Mouse (Mus musculus): ENCODE data around the gene Msi2. TPM values are rescaled to one million over a fixed set of nuclear protein-coding genes. Genes with fewer than 3 reads are reported as not detected.

Msi2 gene
- total RNA-seq, 4 experiments from 2014 or later = 158 to 319 (median 228) TPM

DNA sequence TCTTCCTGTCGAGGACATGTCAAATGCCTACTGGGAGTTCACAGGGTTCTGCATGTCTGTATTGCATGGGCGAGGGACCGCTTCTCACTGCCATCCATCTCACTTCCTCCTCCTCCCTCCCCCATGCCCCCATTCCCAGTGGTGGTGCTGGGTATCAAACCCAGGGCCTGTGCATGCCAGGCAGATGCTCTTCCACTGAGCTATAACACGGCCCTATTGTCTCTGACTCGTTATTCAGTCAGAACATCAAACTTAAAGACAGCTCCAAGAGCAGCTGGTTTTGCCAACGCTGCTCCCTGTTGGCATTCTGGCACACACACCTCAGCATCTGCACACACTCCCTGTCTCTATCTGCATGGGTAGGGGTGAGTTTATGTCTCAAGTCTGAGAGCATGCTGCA, 317.0 kb downstream of the Msi2 start:
- DNase-seq = no peak

DNA sequence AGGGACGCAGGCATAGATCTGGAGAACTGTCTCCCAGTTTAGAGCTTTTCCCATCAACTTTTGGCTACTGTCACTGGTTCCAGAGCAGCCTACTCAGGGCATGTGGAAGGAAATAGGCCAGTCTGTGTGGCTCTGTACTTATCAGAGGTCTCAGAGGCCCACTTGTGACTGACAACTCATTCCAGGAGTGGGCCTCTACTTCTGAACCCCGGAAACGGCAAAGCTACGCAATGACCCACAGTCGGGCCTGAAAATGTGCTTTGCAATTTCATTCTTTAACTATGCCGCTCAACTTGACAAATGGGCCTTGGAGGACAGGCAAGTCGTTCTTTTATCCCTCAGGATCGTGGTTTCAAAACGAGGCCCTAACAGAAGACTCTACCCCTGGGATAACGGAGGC, 317.4 kb downstream of the Msi2 start:
- no peak for DNase-seq

DNA sequence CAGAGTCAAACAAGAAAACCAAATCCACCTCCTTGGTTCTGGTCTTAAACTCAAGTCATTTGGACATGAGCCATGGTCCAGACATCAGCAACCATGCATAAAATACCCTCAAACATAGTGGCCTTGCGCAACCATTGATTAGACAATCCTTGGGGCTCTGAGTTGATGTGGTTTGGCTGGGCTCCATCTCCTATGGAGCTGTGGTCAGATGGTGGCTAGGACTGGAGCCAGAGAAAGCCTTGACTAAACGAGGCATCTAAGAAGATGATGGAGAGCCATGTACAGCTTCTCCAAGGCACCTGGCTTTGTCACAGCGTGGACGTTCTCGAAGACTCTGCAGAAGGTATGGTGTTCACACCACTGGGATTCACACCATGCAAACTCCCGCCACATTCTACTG, 318.1 kb downstream of the Msi2 start:
- DNase-seq = peak; percentile 20

GRCm38 (mm10) chr11:88399431-88399830, 318.9 kb downstream of the Msi2 start:
- DNase-seq = no peak

DNA sequence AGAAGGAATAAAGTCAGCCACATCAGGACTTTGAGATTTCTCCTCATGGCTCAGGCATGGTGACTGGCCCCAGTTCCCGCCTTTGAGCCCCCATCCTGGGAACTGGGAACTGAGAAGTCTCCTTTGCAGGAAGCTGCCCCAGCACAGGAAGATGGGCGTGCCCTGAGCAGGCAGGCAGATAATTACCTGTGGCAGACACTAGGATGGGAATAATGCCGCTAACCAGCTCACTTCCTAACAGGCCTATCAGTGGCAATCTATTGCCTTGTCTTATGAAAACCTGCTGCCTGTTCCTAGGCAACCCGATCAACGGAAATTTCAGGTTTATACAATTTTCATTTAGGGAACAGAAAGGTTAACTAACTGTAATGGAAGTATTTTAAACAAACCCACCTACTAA, 319.3 kb downstream of the Msi2 start:
- DNase-seq = no peak

GRCm38 (mm10) chr11:88395076-88395990, 323.0 kb downstream of the Msi2 start:
- no peak for DNase-seq

GRCm38 (mm10) chr11:88394341-88395075, 323.8 kb downstream of the Msi2 start:
- no peak for DNase-seq

DNA sequence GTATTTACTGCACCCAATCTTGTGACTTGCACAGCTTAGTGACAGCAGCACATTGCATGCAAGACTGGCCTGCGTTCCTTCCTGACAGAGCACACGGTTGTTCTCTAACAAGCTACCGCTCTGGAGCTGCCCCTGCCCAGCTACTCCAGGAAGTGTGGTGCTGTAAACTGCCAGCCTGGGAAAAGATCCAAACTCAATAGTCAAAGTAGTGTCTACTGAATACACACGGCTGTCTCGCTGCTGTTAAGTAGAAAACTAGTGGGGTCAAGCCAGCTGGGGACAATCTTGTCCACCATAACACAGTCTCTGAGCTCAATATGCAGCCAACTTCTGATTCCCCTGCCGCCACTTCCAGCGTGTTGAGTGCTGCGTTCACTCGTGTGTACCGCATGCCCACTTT, 325.6 kb downstream of the Msi2 start:
- no peak for DNase-seq

DNA sequence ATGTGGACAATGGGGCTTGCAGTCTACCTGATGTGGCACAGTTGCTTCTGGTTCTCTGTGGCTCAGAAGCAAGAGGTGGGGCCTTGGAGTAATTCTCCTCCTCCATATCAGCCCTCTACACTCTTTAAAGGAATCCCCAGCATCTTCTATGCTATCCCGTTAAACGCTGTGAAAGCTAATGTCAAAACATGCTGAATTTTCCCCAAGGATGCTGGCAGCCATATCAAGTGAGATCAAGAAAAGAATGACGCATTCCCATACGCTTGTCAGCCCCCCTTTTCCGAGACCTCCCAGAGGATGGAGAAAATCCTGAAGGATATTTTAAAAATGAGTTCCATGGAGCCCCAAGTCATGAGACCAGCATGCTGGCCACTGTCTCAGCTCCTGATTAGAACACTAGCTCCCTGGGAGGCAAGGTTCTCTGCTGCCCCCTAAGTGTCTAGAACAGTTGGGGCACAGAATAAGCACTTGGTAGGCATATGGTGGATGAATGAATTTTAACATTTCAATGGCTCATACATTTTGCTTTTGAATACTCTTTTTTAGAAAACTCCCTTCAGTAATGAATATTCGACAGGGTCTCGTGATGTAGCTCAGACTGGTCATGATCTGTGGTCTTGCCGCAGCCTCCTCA, 327.0 kb downstream of the Msi2 start:
- no peak for DNase-seq

- no peak for DNase-seq
These were observed 328.8 kb downstream of the Msi2 start for GRCm38 (mm10) chr11:88389530-88389929.

DNA sequence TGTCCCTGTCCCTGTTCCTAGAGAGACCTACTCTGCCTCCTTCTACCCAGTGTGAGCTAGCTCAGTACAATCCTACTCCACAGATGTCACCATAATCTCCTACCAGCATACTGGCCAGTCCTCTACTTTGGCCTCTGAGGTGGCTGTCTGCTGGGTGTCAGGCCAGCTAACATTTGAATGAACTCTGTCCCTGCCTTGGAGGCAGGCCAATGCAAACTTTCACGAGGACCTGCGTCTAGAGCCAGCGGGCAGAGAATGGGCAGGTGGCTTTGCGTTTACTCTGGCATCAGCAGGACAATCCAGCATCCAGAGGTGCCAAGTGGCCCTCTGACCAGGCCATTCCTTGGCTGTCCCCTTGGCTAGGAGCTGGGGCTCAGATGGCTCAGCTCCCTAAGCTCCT, 331.4 kb downstream of the Msi2 start:
- DNase-seq = no peak

- no peak for DNase-seq
These were observed 335.9 kb downstream of the Msi2 start for GRCm38 (mm10) chr11:88382449-88382848.

DNA sequence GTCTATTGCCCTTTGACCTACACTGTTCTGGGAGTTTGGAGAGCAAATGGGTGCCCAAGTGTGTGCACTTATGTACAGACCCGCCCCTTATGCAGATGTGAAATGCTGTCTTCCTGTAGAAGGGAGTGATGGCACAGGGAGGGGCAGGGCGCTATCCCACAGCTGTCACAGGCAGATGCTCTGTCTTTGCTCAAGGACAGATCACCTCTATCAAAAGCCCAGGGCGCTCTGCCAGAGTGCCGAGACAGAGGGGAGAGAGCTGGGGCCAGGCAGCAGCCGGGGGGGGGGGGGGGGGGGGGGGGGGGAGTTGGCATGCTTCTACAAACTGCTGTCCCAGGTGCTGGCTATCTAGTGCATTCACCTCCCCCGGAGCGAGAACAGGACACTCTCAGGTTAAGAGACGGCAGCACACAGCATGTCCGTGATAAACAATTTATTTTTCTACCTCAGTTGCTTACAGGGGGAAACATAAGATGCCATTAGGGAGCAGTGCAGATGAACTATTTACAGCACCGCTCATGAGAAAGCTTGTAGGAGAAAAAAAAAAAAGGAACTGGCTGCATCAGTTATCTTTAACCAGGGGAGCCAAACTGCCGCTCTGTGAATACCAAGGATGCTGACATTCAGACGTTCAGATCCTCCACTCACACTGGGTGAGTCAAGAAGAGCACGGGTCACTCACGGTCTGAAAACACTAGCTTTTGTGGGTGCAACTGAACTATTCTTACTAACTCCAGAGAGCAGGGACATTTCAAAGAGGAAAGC, 337.0 kb downstream of the Msi2 start:
- DNase-seq = no peak

DNA sequence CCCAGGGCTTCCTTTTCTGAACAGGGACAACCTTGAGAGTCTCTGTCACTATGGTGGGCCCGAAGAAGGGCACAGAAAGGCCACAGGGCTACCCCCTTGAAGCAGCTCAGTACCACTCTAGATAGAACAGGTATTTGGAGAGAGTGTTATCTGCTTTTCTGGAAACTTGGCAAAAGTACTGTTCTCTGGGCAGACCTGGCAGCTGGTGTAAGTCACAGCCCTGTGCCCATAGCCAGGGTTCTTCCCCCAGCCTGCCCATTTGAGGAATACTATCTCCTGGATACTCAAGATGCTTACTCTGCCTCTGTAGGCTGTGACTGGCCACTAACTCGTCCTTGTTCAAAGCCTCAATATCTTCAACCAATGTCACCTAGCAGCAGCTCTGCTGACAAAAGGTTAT, 338.7 kb downstream of the Msi2 start:
- no peak for DNase-seq

DNA sequence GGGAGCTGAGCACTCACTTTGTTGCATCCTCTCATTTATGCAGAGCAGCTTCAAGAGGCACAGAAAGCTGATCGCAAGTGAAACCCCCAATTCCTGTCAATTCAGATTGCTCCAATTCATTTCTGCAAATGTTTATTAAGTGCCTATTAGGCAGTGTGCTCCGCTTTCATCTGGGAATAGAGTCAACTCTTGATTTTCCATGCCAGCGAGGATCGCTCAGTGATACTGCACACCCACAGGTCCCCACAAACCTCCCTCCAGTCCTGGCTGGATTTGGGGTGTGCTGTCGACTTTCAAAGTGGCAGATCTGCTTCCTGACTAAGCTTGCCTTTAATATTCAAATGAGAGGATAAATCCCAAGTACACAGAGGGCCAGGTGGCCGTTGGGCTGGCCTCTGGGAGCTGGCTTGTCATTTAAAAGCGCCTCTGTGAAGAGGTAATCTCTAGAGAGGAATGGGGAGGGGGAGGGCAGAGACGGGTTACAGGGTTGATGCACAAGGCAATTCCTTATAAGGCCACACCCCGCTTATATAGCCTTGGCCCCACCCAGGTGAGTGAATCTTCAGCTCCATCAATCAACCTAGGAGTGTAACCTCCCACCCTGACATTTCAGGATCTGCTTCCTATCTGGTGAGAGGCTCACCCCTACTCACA, 339.5 kb downstream of the Msi2 start:
- DNase-seq = no peak

DNA sequence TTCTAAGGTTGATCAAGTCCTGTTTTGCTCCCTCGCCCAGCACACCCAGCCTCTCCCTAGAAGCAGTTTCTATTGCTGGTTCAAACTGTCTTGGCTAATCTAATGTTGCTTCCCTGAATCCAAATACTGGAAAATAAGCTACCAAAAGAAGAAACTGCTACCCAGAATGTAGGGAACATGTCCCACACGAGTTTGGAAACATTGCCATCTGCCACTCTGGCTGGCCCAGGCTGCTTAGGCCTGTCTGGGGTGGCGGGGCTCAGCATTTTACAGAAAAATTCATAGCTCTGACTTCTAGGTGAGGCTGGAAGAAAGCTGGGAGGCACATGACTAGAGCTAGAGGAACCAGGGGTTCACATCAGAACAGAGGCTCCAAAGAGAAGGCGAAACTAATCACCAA, 345.7 kb downstream of the Msi2 start:
- no peak for DNase-seq

DNA sequence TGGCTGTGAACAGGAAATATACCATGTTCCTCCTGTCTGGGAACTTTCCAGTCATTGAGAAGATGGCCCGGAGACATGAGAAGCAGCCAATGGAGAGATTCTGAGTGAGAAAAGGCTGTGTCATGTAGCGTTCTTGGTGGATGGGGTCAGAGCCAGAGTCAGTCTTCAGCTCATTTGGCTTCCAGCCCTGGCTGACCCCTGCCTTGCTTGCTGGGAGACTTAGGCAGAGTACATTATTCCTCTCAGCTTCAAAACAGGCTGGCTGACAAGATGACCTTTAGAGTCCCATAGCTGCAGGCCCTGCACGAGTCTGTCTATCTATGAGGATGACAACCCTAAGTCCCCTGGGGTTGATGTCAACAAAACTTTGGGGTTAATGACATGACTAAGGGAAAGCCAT, 348.4 kb downstream of the Msi2 start:
- DNase-seq = no peak

- DNase-seq = no peak
These were observed 350.8 kb downstream of the Msi2 start for GRCm38 (mm10) chr11:88367501-88367900.

- no peak for DNase-seq
These were observed 352.3 kb downstream of the Msi2 start for GRCm38 (mm10) chr11:88365914-88366540.

GRCm38 (mm10) chr11:88364231-88364630, 354.1 kb downstream of the Msi2 start:
- no peak for DNase-seq

DNA sequence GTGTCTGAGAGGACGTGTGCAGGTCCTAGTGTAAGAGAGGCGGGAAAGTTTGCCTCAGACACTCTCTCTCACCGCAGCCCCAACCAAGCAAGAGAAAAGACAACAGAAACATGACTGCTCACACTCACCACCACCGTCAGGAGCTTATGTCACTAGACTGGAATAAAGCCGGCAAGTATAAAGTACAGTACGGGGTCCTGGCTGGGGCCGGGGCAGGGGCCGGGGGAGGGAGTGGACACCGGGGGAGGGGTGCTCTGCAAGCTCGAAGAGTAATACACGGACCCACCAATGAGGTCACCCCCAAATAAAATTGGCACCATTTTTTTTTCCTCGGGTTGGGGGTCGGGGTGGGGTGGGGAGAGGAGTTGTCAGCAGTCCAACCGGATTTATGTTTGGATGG, 354.8 kb downstream of the Msi2 start:
- no peak for DNase-seq

- DNase-seq = no peak
These were observed 358.6 kb downstream of the Msi2 start for GRCm38 (mm10) chr11:88359736-88360135.
